In the genomic region with DNA sequence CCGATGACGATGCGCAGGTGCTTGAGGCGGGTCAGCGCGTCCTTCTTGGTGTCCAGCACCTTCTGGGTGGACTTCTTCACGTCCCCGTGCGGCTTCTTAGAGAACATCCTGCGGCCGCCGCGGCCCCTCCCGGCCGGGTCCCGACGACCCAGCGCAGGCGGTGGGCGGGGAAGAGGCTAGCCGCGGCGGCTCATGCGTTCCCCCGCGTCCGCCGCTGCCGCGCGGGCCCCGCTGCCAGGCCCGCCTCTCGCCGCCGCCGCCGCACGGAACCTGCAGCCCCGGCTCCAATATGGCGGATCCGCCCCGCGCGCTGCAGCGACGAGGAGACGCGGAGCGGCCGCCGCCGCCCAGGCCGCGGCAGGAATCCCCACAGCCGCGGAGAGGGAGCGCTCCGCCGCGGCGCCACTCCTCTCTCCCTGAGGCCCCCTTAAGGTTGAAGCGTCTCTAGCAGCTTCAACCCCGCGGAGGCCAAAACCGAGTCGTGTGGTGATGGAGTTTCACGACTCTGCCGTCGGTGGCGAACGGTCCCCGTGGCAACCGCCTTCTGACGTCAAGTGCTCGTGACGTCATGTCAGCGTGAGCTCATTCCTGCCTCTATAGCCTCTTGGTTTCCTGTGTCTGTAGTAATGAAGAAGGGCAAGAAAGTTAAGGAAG, we compare ENCODE assay signal across 7 mouse cellular contexts. TPM values are rescaled to one million over a fixed set of nuclear protein-coding genes. Genes with fewer than 3 reads are reported as not detected.
A peak's percentile ranks its signal among the peaks of the same experiment; 100 is the strongest.
DNase-seq lines count a peak whose midpoint lies in the region; ATAC-seq lines count a peak whose summit lies in the region.

A gene (minus strand): TSS at position 507 of the 654 bp plus-strand sequence.

- peak within 1 kb of the TSS; percentile 91 for H3K9ac ChIP-seq in embryonic facial prominence, embryonic 11.5 days (replicated peaks; ENCODE audit: low read length)
- peak within 1 kb of the TSS; percentile 88 for H3K9ac ChIP-seq in limb, embryonic 11.5 days (ENCODE audit: low read length)
- H3K9ac ChIP-seq in midbrain, embryonic 14.5 days (replicated peaks; ENCODE audit: low read length), result peak within 1 kb of the TSS; percentile 91

- ATAC-seq in embryonic facial prominence, embryonic 11.5 days (replicated peaks; ENCODE audit: insufficient number of reproducible peaks, low FRiP score, low TSS enrichment, low read depth), result peak; percentile 96
- peak; percentile 93 for ATAC-seq in limb, embryonic 11.5 days (ENCODE audit: insufficient number of reproducible peaks, low FRiP score, low TSS enrichment, low read depth)
- peak; percentile 95 for ATAC-seq in midbrain, embryonic 14.5 days (ENCODE audit: low FRiP score, low TSS enrichment)

- no peaks in the 10 kb centered on the region for H3K27me3 ChIP-seq in embryonic facial prominence, embryonic 11.5 days (ENCODE audit: control insufficient read depth, insufficient read depth, low read length)
- no peaks in the 10 kb centered on the region for H3K27me3 ChIP-seq in limb, embryonic 11.5 days (ENCODE audit: control insufficient read depth, insufficient read depth, low read length)
- H3K27me3 ChIP-seq in midbrain, embryonic 14.5 days (ENCODE audit: control insufficient read depth, insufficient read depth, low read length), result no peaks in the 10 kb centered on the region

- no peaks in the 10 kb centered on the region for H3K9me3 ChIP-seq in embryonic facial prominence, embryonic 11.5 days (replicated peaks; ENCODE audit: control insufficient read depth, low read length)
- no peaks in the 10 kb centered on the region for H3K9me3 ChIP-seq in limb, embryonic 11.5 days (ENCODE audit: control insufficient read depth, low read length)
- no peaks in the 10 kb centered on the region for H3K9me3 ChIP-seq in midbrain, embryonic 14.5 days (ENCODE audit: control insufficient read depth, low read length)

- under 1% methylated on average over 75 of the region's 78 CpGs for WGBS in embryonic facial prominence, embryonic 11.5 days
- under 1% methylated on average over 75 of the region's 78 CpGs for WGBS in limb, embryonic 11.5 days
- under 1% methylated on average over 71 of the region's 78 CpGs for WGBS in midbrain, embryonic 14.5 days

- peak; percentile 94 for DNase-seq in adrenal gland, postnatal 14 days
- peak; percentile 95 for DNase-seq in embryonic facial prominence, embryonic 11.5 days (ENCODE audit: low spot score)
- DNase-seq in heart, adult 11 months, result peak; percentile 99
- peak; percentile 90 for DNase-seq in kidney, adult 18-20 months
- peak; percentile 96 for DNase-seq in limb, embryonic 11.5 days (ENCODE audit: low spot score)
- DNase-seq in midbrain, embryonic 14.5 days, result peak; percentile 96
- peak; percentile 80 to 85 for DNase-seq in spleen, adult 18-20 months

- no peaks in the 10 kb centered on the region for H3K36me3 ChIP-seq in embryonic facial prominence, embryonic 11.5 days (replicated peaks; ENCODE audit: control insufficient read depth, insufficient read depth, low read depth, low read length)
- no peaks in the 10 kb centered on the region for H3K36me3 ChIP-seq in limb, embryonic 11.5 days (ENCODE audit: control insufficient read depth, insufficient read depth, low read length)
- no peaks in the 10 kb centered on the region for H3K36me3 ChIP-seq in midbrain, embryonic 14.5 days (ENCODE audit: control insufficient read depth, insufficient read depth, low read length)

- peak within 1 kb of the TSS; percentile 90 for H3K4me3 ChIP-seq in embryonic facial prominence, embryonic 11.5 days (ENCODE audit: low read depth, low read length)
- H3K4me3 ChIP-seq in limb, embryonic 11.5 days (ENCODE audit: low read depth, low read length), result peak within 1 kb of the TSS; percentile 72
- H3K4me3 ChIP-seq in midbrain, embryonic 14.5 days (replicated peaks; ENCODE audit: low read depth, low read length), result peak within 1 kb of the TSS; percentile 92

- H3K4me1 ChIP-seq in embryonic facial prominence, embryonic 11.5 days (ENCODE audit: control insufficient read depth, insufficient read depth, low read length), result no peaks in the 10 kb centered on the region
- no peaks in the 10 kb centered on the region for H3K4me1 ChIP-seq in limb, embryonic 11.5 days (ENCODE audit: control insufficient read depth, insufficient read depth, low read length)
- H3K4me1 ChIP-seq in midbrain, embryonic 14.5 days (ENCODE audit: control insufficient read depth, insufficient read depth, low read length), result peaks cover 15% of the 10 kb centered on the region; the same call in 1 of the 2 replicates

- peak within 1 kb of the TSS; percentile 85 for H3K27ac ChIP-seq in embryonic facial prominence, embryonic 11.5 days (replicated peaks; ENCODE audit: low read depth, low read length)
- peak within 1 kb of the TSS; percentile 84 for H3K27ac ChIP-seq in limb, embryonic 11.5 days (replicated peaks; ENCODE audit: low read depth, low read length)
- H3K27ac ChIP-seq in midbrain, embryonic 14.5 days (replicated peaks; ENCODE audit: low read depth, low read length), result peak within 1 kb of the TSS; percentile 96

- H3K4me2 ChIP-seq in embryonic facial prominence, embryonic 11.5 days (ENCODE audit: low read depth, low read length), result peak within 1 kb of the TSS; percentile 78
- H3K4me2 ChIP-seq in limb, embryonic 11.5 days (ENCODE audit: low read depth, severe bottlenecking), result peak within 1 kb of the TSS; percentile 75
- peak within 1 kb of the TSS; percentile 61 for H3K4me2 ChIP-seq in midbrain, embryonic 14.5 days (ENCODE audit: low read length)

RNA-seq across cellular contexts. Expression of the gene that starts here (rescaled TPM):
- 74.2 and 85.0 TPM in 2 replicates for total RNA-seq in adrenal gland, postnatal 14 days (2021)
- 16.2 and 19.2 TPM in 2 replicates for polyA plus RNA-seq in embryonic facial prominence, embryonic 11.5 days (2014; fragmentation: Nextera tagmentation; extraction: Ambion mirVana)
- 15.5 and 15.7 TPM in 2 replicates for polyA plus RNA-seq in limb, embryonic 11.5 days (2014; fragmentation: Nextera tagmentation; extraction: Ambion mirVana)
- polyA plus RNA-seq in midbrain, embryonic 14.5 days (2014; fragmentation: Nextera tagmentation; extraction: Ambion mirVana), result 34.7 and 37.0 TPM in 2 replicates

Comparison
In these comparisons a context has a peak if more than half of its experiments do, and no peak if none do; other contexts are left out.
1. Peak in every context shown above with its lines: DNase-seq, ATAC-seq, H3K4me3 ChIP-seq and H3K27ac ChIP-seq.